Mouse (Mus musculus) C2C12 (cell line): ENCODE data around the gene Acsf3.

ENCODE experiments used
- CEBPB ChIP-seq: IDR thresholded peaks from one replicate; pipeline ENCODE4 v1.6.1; 2011; ENCODE audit warnings: low read depth, mild to moderate bottlenecking, control low read depth, moderate library complexity
- CTCF ChIP-seq: IDR thresholded peaks from one replicate; pipeline ENCODE4 v1.5.1; 2011; ENCODE audit not compliant: control insufficient read depth, insufficient read depth, insufficient read length
- MAX ChIP-seq: IDR thresholded peaks from one replicate; pipeline ENCODE4 v1.6.1; 2011; ENCODE audit warnings: mild to moderate bottlenecking, control low read depth
- MYOG ChIP-seq: IDR thresholded peaks from one replicate; pipeline ENCODE4 v1.6.1; 2011; ENCODE audit not compliant: control insufficient read depth, insufficient read length; ENCODE audit errors: extremely low read depth
- USF1 ChIP-seq: IDR thresholded peaks from one replicate; pipeline ENCODE4 v1.6.1; 2011; ENCODE audit warnings: low read depth, mild to moderate bottlenecking, control low read depth, moderate library complexity

- TF ChIP-seq CEBPB (no peak), MAX (no peak), CTCF (peak; percentile 90), USF1 (no peak), MYOG (no peak)
These were observed 55.2 kb downstream of the Acsf3 start for GRCm38 (mm10) chr8:122830349-122831061.
